Mouse (Mus musculus) embryo, embryonic 10 days (tissue): Measurements from ENCODE around the gene Tsnax.

Source experiments
- DNase-seq: peaks from one replicate; pipeline ENCODE4 v3.0.0-alpha.2; 2015; ENCODE audit warnings: low spot score

Tsnax gene

GRCm38 (mm10) chr8:125012695-125013627 lies at the start of gene Tsnax:
Gene Tsnax (plus strand): TSS chr8:125012997.
- peak; percentile 94 for DNase-seq

GRCm38 (mm10) chr8:124963246-124963645 lies 49.6 kb upstream of the Tsnax start:
- DNase-seq, result no peak

- no peak for DNase-seq
Observed at GRCm38 (mm10) chr8:124964966-124965365, 47.8 kb upstream of the Tsnax start.

- no peak for DNase-seq
Observed at GRCm38 (mm10) chr8:124970312-124970933, 42.4 kb upstream of the Tsnax start.

- DNase-seq, result no peak
Observed at GRCm38 (mm10) chr8:124973221-124973620, 39.6 kb upstream of the Tsnax start.

- DNase-seq, result no peak
Observed at GRCm38 (mm10) chr8:124974254-124974653, 38.5 kb upstream of the Tsnax start.

GRCm38 (mm10) chr8:124976211-124976610 lies 36.6 kb upstream of the Tsnax start:
- DNase-seq, result no peak

- DNase-seq, result no peak
Observed at GRCm38 (mm10) chr8:124978026-124978425, 34.8 kb upstream of the Tsnax start.

- DNase-seq, result no peak
Observed at GRCm38 (mm10) chr8:124980036-124980435, 32.8 kb upstream of the Tsnax start.

GRCm38 (mm10) chr8:124980828-124981227 lies 32.0 kb upstream of the Tsnax start:
- DNase-seq, result no peak

- DNase-seq, result no peak
Observed at GRCm38 (mm10) chr8:124990923-124991667, 21.7 kb upstream of the Tsnax start.

- DNase-seq, result no peak
Observed at GRCm38 (mm10) chr8:124991668-124991926, 21.2 kb upstream of the Tsnax start.

GRCm38 (mm10) chr8:124995776-124996175 lies 17.0 kb upstream of the Tsnax start:
- DNase-seq, result no peak

- DNase-seq, result no peak
Observed at GRCm38 (mm10) chr8:125024085-125024484, 11.3 kb downstream of the Tsnax start.

- no peak for DNase-seq
Observed at GRCm38 (mm10) chr8:125027211-125027610, 14.4 kb downstream of the Tsnax start.

- DNase-seq, result no peak
Observed at GRCm38 (mm10) chr8:125028841-125029240, 16.0 kb downstream of the Tsnax start.

- DNase-seq, result no peak
Observed at GRCm38 (mm10) chr8:125031276-125031675, 18.5 kb downstream of the Tsnax start.

- DNase-seq, result peak; percentile 76
Observed at GRCm38 (mm10) chr8:125034669-125035068, 21.9 kb downstream of the Tsnax start.

- DNase-seq, result no peak
Observed at GRCm38 (mm10) chr8:125037081-125037480, 24.3 kb downstream of the Tsnax start.

- no peak for DNase-seq
Observed at GRCm38 (mm10) chr8:125038731-125039130, 25.9 kb downstream of the Tsnax start.

GRCm38 (mm10) chr8:125040587-125041375 lies 28.0 kb downstream of the Tsnax start:
- DNase-seq, result peak; percentile 65

- peak; percentile 41 for DNase-seq
Observed at GRCm38 (mm10) chr8:125041496-125041895, 28.7 kb downstream of the Tsnax start.
